Mouse (Mus musculus): ENCODE measurements around the gene Cep104.

Gene Cep104

GRCm38 (mm10) chr4:153974431-153975291 is at the start of gene Cep104, which contains the start of gene Dffb:
Gene Cep104, plus strand, starts transcription at chr4:153975194.
Gene Dffb, minus strand, starts transcription at chr4:153975126.
- DNase-seq = peak; percentile 91 to 96

GRCm38 (mm10) chr4:153928772-153929299 is 46.2 kb upstream of the Cep104 start:
- DNase-seq = no peak

- DNase-seq = no peak
Observed at GRCm38 (mm10) chr4:153929425-153929824, 45.6 kb upstream of the Cep104 start.

GRCm38 (mm10) chr4:153929921-153930320 is 45.1 kb upstream of the Cep104 start:
- no peak for DNase-seq

GRCm38 (mm10) chr4:153943243-153943642 is 31.8 kb upstream of the Cep104 start:
- DNase-seq = peak in 1 of 2 experiments; percentile 18

GRCm38 (mm10) chr4:153944261-153944660 is 30.7 kb upstream of the Cep104 start:
- DNase-seq = no peak

GRCm38 (mm10) chr4:153945741-153946140 is 29.3 kb upstream of the Cep104 start:
- DNase-seq = no peak

- DNase-seq = no peak
Observed at GRCm38 (mm10) chr4:153950372-153950771, 24.6 kb upstream of the Cep104 start.

- no peak for DNase-seq
Observed at GRCm38 (mm10) chr4:153951150-153951549, 23.8 kb upstream of the Cep104 start.

GRCm38 (mm10) chr4:153951692-153952091 is 23.3 kb upstream of the Cep104 start:
- DNase-seq = no peak

GRCm38 (mm10) chr4:153955651-153956050 is 19.3 kb upstream of the Cep104 start:
- peak in 1 of 2 experiments; percentile 11 for DNase-seq

GRCm38 (mm10) chr4:153956569-153957405 is 18.2 kb upstream of the Cep104 start, which contains the start of gene A430005L14Rik:
Gene A430005L14Rik, plus strand, starts transcription at chr4:153957237.
- DNase-seq = peak; percentile 96

GRCm38 (mm10) chr4:153957444-153958250 is 17.3 kb upstream of the Cep104 start:
- peak in 1 of 2 experiments; percentile 45 for DNase-seq

GRCm38 (mm10) chr4:153962631-153963030 is 12.4 kb upstream of the Cep104 start:
- no peak for DNase-seq

- DNase-seq = no peak
Observed at GRCm38 (mm10) chr4:153966651-153967050, 8.3 kb upstream of the Cep104 start.

GRCm38 (mm10) chr4:153967556-153967955 is 7.4 kb upstream of the Cep104 start:
- no peak for DNase-seq

GRCm38 (mm10) chr4:153968063-153968462 is 6.9 kb upstream of the Cep104 start:
- no peak for DNase-seq

- DNase-seq = no peak
Observed at GRCm38 (mm10) chr4:153975292-153975662, 283 bp downstream of the Cep104 start.

- no peak for DNase-seq
Observed at GRCm38 (mm10) chr4:153975768-153976167, 774 bp downstream of the Cep104 start.

- DNase-seq = no peak
Observed at GRCm38 (mm10) chr4:153979243-153979642, 4.2 kb downstream of the Cep104 start.

GRCm38 (mm10) chr4:153980470-153980869 is 5.5 kb downstream of the Cep104 start:
- DNase-seq = no peak

GRCm38 (mm10) chr4:153992715-153993114 is 17.7 kb downstream of the Cep104 start:
- peak in 1 of 2 experiments; percentile 22 for DNase-seq

All from kidney, adult 8-10 months (tissue).